Mouse (Mus musculus) heart, adult 2 months (tissue): ENCODE measurements around the gene Abcf2.

Source experiments
- CTCF ChIP-seq: fragments of 200-600 bp; IDR thresholded peaks from 2 replicates; pipeline ENCODE4 v1.8.1; 2022; ENCODE audit warnings: antibody characterized with exemption, mild to moderate bottlenecking, moderate library complexity
- POLR2A ChIP-seq: fragments of 200-500 bp; IDR thresholded peaks from 2 replicates; pipeline ENCODE4 v1.6.1; 2011; ENCODE audit warnings: mild to moderate bottlenecking, low read depth, low read length, control low read depth; ENCODE audit not compliant: insufficient read depth

DNA sequence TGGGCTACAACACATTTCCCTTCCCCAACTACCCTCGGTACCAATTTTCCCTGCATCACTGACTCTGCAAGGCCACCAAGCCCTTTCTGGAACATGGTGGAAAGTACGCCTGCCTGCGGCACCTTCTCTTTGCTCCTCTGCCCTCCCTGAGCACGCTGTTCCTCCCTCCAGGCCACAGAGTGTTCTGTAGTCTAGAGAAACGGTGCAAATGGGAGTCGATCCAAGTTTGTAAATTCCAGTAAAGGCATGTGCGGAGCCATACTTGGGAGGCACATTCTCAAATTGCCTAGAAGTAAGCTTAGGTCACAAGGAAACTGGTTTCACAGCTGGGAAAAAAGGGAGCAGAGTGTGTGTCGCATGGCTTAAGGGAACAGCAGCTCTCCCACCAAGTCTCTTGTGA is 42.8 kb upstream of the Abcf2 start:
- TF ChIP-seq CTCF = no peak
- no peak for TF ChIP-seq POLR2A
